27 mouse cellular contexts compared by ENCODE assay signal in genomic region chr5:15773839-15774238, GRCm38 (mm10). TPM values are rescaled to one million over a fixed set of nuclear protein-coding genes. Genes with fewer than 3 reads are reported as not detected.
"Had no signal": no experiment of that assay in that cellular context is flagged by ENCODE, and none has a peak within 500 bp of the region (broad histone marks: within the 10 kb centered on the region; RNA-seq: fewer than 3 reads in every experiment).

No protein-coding gene starts in this region.

- H3K27me3 ChIP-seq: megakaryocyte, embryonic 14.5 days; midbrain, embryonic 13.5 days; midbrain, embryonic 15.5 days; neural tube, embryonic 12.5 days had no signal

- H3K4me1 ChIP-seq: megakaryocyte, embryonic 14.5 days; midbrain, embryonic 13.5 days; midbrain, embryonic 15.5 days; neural tube, embryonic 12.5 days had no signal

- H3K27ac ChIP-seq: macrophage; midbrain, embryonic 13.5 days; midbrain, embryonic 15.5 days; neural tube, embryonic 12.5 days had no signal

- DNase-seq: lung, adult 18-20 months; lung, embryonic 14.5 days; lung, postnatal 10 days; lung, postnatal 36 days; right cerebral cortex, postnatal 25 days; right cerebral cortex, postnatal 4 days; spleen, adult 18-20 months; thymus, adult 18-20 months; thymus, postnatal 25 days; thymus, postnatal 4 days had no signal

- H3K9me3 ChIP-seq: megakaryocyte, embryonic 14.5 days; midbrain, embryonic 13.5 days; midbrain, embryonic 15.5 days; neural tube, embryonic 12.5 days had no signal

- H3K36me3 ChIP-seq: midbrain, embryonic 13.5 days; midbrain, embryonic 15.5 days; neural tube, embryonic 12.5 days had no signal

- ATAC-seq: midbrain, embryonic 13.5 days; midbrain, embryonic 15.5 days had no signal

- H3K4me2 ChIP-seq: lung, embryonic 14.5 days; midbrain, embryonic 11.5 days; midbrain, embryonic 13.5 days; midbrain, embryonic 15.5 days; neural tube, embryonic 12.5 days had no signal

- H3K9ac ChIP-seq: lung, embryonic 14.5 days; midbrain, embryonic 13.5 days; midbrain, embryonic 15.5 days; neural tube, embryonic 12.5 days had no signal

- H3K4me3 ChIP-seq: megakaryocyte, embryonic 14.5 days; midbrain, embryonic 13.5 days; midbrain, embryonic 15.5 days; neural tube, embryonic 12.5 days had no signal

RNA-seq across cellular contexts. Expression of gene Speer4c, which starts 59.8 kb away (rescaled TPM):
- total RNA-seq: megakaryocyte progenitor cell, adult 5-6 weeks; midbrain, postnatal 0 days; monocyte, adult 5-6 weeks; neutrophil, adult 5-6 weeks had no signal
- polyA plus RNA-seq: liver, embryonic 16.5 days; lung, embryonic 14.5 days; lung, embryonic 16.5 days; macrophage; midbrain, embryonic 11.5 days; midbrain, embryonic 13.5 days; midbrain, embryonic 15.5 days; neural tube, embryonic 12.5 days; neural tube, embryonic 14.5 days; small intestine, adult 2 months; stomach, embryonic 14.5 days; stomach, embryonic 16.5 days; urinary bladder, adult 2 months had no signal
